ENCODE assay signal across 17 mouse cellular contexts in the genomic region with DNA sequence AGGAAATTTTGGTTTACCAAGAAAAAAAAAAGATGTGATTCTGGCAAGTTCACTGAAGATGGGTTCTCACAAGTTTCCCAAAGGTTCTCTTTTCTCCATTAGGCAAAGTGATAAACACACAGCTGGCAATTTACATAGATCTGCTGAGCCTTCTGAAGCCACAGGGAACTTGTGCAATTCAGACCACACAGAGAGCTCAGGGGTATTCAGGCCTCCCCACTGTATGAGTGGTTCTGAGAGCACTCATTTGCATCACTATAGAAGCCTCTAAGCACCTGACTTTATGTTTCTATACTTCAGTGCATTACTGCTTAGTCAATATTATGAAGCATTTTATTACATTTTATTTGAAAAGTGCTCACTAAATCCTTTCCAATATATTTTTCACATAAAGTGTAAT.
"Had no signal": no experiment of that assay in that cellular context is flagged by ENCODE, and none has a peak within 500 bp of the region (broad histone marks: within the 10 kb centered on the region; RNA-seq: fewer than 3 reads in every experiment).

No protein-coding gene starts in this region.

- H3K9ac ChIP-seq: limb, embryonic 15.5 days; liver, embryonic 12.5 days; lung, embryonic 14.5 days; stomach, embryonic 15.5 days had no signal

- H3K36me3 ChIP-seq: limb, embryonic 15.5 days; liver, embryonic 12.5 days; midbrain, embryonic 10.5 days; stomach, embryonic 15.5 days had no signal

- H3K9me3 ChIP-seq: limb, embryonic 15.5 days; liver, embryonic 12.5 days; midbrain, embryonic 10.5 days; stomach, embryonic 15.5 days had no signal

- H3K4me1 ChIP-seq: limb, embryonic 15.5 days; liver, embryonic 12.5 days; stomach, embryonic 15.5 days had no signal

- DNase-seq: kidney, adult 9 months; kidney, postnatal 36 days; layer of hippocampus, adult 9-11 months; layer of hippocampus, postnatal 36 days; lung, embryonic 14.5 days; lung, postnatal 10 days; lung, postnatal 4 days; right cerebral cortex, postnatal 4 days; spleen, adult 18-20 months; thymus, adult 2 months; thymus, postnatal 25 days had no signal

- ATAC-seq: liver, embryonic 12.5 days had no signal

- H3K27me3 ChIP-seq: limb, embryonic 15.5 days; liver, embryonic 12.5 days; stomach, embryonic 15.5 days had no signal

- H3K4me3 ChIP-seq: limb, embryonic 15.5 days; liver, embryonic 12.5 days; midbrain, embryonic 10.5 days; myocyte; stomach, embryonic 15.5 days had no signal

- H3K27ac ChIP-seq: kidney, postnatal 0 days; limb, embryonic 15.5 days; liver, embryonic 12.5 days; midbrain, embryonic 10.5 days; stomach, embryonic 15.5 days had no signal

- H3K4me2 ChIP-seq: limb, embryonic 15.5 days; liver, embryonic 12.5 days; lung, embryonic 14.5 days; stomach, embryonic 15.5 days had no signal
